Mouse (Mus musculus): ENCODE measurements at regions not wholly inside any gene's neighbourhood (a gene's known extent, or its start where the extent isn't known, plus 50 kb on each side); places are given as distances from the start of the nearest gene placed in this dataset.
"Not testable (repeated sequence)": the region's sequence is repeated elsewhere in the genome, so short reads cannot be mapped to it uniquely, and the experiment has no call there.

- not testable (repeated sequence) for DNase-seq (ENCODE audit: low read depth, low spot score)
Observed at GRCm38 (mm10) chr3:8005684-8006083, 1385.4 kb upstream of the 1700008P02Rik start.

- no peak for DNase-seq (ENCODE audit: low read depth, low spot score)
Observed at GRCm38 (mm10) chr3:8004271-8004670, 1384.0 kb upstream of the 1700008P02Rik start.

DNA sequence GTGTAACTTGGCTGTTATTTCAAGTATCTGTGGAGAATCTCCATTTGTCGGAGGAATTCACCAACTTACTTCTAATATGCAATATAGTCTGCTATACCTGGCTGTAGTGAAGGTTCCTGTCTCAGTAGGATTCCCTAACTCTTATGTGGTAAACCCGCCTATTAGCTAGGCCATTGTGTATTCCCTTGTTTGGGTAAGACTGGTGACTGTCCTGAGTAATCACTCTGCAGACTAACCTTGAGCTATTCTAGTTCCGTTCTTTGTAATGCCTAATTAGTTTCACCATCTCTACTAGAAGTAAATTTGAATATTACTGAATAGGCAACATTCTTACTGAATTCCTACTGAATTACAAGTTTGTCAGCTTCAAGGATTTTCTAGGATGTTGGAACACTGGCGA, 1380.8 kb upstream of the 1700008P02Rik start:
- no peak for DNase-seq (ENCODE audit: low read depth, low spot score)

DNA sequence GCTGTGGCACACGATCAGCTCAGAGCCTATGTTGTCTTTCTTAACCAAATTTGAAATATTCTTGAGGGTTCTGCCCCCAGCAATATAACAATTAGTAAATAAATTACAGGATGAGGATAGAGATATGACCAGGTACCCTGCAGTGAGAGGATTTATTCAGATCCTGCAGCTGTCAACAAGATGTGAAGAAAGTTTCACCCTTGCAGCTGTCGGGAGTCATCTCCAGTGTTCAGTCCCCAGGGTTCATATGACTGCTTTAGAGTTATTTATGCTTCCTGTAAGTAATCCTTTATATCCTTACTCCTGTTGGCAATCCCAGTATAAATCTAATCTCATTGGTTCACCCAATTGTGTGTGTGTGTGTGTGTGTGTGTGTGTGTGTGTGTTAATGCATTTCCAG, 1372.1 kb upstream of the 1700008P02Rik start:
- no peak for DNase-seq (ENCODE audit: low read depth, low spot score)

DNA sequence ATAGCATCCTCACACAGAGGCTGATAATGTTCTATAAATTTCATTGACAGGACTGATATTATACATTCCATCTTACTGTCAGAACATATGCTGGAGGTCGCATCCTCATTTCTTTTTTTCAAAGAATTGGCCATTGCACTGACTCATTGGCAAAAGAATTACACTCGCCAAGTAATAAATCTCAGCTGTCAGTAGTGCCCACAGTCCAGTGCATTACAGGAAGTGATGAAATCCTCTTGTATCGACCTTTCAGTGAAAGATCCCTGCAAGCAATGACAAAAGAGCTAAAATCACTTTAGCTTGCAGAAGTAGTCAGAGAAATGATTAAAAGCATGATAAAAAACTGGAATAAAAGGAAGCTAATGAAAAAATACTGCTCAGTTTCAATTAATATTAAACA, 1353.0 kb upstream of the 1700008P02Rik start:
- DNase-seq (ENCODE audit: low read depth, low spot score), result no peak

DNA sequence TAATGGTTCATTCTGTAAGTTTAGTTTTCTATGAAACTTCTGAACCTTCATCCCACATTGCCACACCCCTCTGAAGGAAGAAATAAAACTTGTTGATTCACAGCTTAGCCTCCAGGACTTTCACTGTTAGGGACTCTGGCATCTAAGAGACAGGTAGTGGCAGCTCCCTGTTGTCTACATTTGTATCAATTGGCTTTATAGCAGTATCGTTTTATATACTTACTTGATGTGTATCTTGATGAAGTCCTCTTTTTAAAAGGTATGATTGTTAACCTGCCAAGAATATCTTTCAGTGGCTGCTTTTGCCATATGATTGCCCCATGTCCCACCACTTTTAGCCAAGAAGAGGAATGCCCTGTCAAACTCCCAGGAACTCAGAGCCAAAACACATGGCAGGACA, 1333.7 kb upstream of the 1700008P02Rik start:
- no peak for DNase-seq (ENCODE audit: low read depth, low spot score)

DNA sequence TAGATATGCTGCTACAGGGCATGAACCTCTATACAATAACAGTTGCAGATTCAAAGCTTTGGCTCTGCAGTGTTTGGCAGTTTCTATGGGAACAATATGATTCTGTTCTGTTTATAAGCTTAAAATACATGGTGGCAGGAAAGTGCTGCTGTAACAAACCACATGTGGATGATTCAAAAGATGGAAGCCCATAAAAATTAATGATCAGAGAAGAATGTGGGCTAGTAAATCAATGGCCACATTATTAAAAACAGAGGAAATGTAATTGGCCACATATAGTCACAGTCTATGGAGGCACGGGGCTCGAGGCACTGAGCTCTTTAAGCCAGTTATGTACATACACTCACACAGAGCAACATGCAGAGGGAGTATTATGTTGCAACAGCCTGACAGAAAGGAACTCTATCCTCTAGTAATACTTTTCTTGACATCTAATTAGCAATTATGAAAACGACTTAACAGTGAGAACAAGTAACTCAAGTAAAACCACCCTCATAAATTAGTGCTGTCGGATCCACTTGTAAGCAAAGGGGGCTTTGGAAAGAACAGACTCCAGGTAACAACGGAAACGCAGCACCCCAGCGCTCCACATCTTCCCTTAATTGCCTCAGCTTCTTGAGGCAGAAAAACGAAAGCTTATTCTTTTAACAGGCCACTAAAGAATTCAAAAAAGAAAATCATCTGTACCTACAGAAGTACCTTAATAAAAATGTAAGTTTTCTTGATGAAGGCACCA, 1323.6 kb upstream of the 1700008P02Rik start:
- peak; percentile 4 for DNase-seq (ENCODE audit: low read depth, low spot score)
